Mouse (Mus musculus): ENCODE measurements around the gene Rasgrp2.

DNA sequence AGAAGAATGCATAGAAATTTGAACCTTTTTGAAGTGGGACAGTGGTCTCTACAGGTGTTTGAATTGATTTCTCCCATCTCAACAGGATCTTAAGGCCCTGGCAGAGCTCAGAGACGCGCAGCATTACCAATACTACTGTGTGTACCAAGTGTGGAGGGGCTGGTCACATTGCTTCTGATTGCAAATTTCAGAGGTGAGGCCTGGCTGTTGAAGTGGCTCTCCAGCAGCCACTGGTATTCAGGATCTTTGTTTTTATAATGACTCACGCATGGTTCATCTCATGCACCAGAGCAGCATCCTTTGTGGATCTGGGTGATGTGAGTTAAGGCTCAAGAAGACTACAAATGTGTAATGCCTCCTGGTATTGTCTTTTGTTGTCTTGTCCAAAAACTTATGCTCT is 26.7 kb upstream of the Rasgrp2 start:
- TF ChIP-seq FLI1 (IDR thresholded peaks at IDR 0.05; ENCODE audit: low read length) (no peak), GATA1 (IDR thresholded peaks at IDR 0.05; ENCODE audit: borderline replicate concordance, low read length) (no peak)

Data from megakaryocyte, embryonic 14.5 days (primary cell).